Mouse (Mus musculus) embryonic fibroblast, embryonic 13.5 days (primary cell): ENCODE data around the gene 4930412O13Rik.

Experiments used
- CTCF ChIP-seq: IDR thresholded peaks from 2 replicates; pipeline ENCODE4 v1.5.1; 2011; ENCODE audit warnings: mild to moderate bottlenecking, control low read depth, low read length, moderate library complexity, borderline replicate concordance; ENCODE audit not compliant: insufficient read depth
- POLR2A ChIP-seq: IDR thresholded peaks from 2 replicates; pipeline ENCODE4 v1.6.1; 2011; ENCODE audit warnings: low read depth, mild to moderate bottlenecking, control low read depth, low read length, moderate library complexity

- TF ChIP-seq CTCF (no peak), POLR2A (no peak)
Measured at GRCm38 (mm10) chr2:9926905-9927283, 45.8 kb downstream of the 4930412O13Rik start.
